ENCODE assay signal across 9 mouse cellular contexts in the genomic region with DNA sequence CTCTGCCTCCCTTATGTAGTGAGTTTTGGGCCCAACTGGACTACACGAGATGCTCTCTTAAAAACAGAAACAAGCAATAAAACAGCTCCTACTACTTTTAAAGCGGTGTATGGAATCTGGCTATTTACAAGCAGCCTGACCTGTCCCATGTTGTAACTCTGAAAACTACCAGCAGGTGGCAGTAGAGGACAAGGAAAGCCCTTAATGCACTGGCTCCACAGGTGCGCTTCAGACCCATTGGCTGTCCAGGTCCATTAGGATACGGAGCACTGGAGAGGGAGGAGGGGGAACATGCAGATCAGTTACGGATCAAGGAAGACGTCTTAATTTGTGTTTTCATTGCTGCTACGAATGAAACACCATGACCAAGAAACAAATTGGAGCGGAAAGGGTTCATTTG. TPM values are rescaled to one million over a fixed set of nuclear protein-coding genes. Genes with fewer than 3 reads are reported as not detected.
A peak's percentile ranks its signal among the peaks of the same experiment; 100 is the strongest.
DNase-seq lines count a peak whose midpoint lies in the region; ATAC-seq and TF ChIP-seq lines count a peak whose summit lies in the region.
"Had no signal": no experiment of that assay in that cellular context is flagged by ENCODE, and none has a peak within 500 bp of the region (broad histone marks: within the 10 kb centered on the region; RNA-seq: fewer than 3 reads in every experiment).

No protein-coding gene starts in this region.

- no peak for TF ChIP-seq EP300 in liver, embryonic 14.5 days (IDR thresholded peaks at IDR 0.05; ENCODE audit: low read depth)

- H3K36me3 ChIP-seq in liver, embryonic 14.5 days (replicated peaks; ENCODE audit: control insufficient read depth, insufficient read depth, low read depth), result no peaks in the 10 kb centered on the region

- WGBS in liver, embryonic 14.5 days (ENCODE audit: insufficient replicate concordance), result 14% methylated on average over 8 of the region's 8 CpGs
- WGBS in olfactory bulb, adult 2 months, result 15% methylated on average over 8 of the region's 8 CpGs

- no peaks in the 10 kb centered on the region for H3K4me1 ChIP-seq in liver, embryonic 14.5 days (replicated peaks; ENCODE audit: control insufficient read depth in 2 of 2, insufficient read depth in 2 of 2, low read length in 1 of 2)
- no peaks in the 10 kb centered on the region for H3K4me1 ChIP-seq in olfactory bulb, adult 2 months (ENCODE audit: control insufficient read depth, insufficient read depth, low read length)

- no peak for TF ChIP-seq POLR2A in olfactory bulb, adult 2 months (IDR thresholded peaks at IDR 0.05; ENCODE audit: insufficient read depth, low read depth, low read length)

- no peak overlapping the region for H3K27ac ChIP-seq in liver, embryonic 14.5 days
- H3K27ac ChIP-seq in olfactory bulb, adult 2 months (ENCODE audit: insufficient read depth, low read depth, low read length), result no peak overlapping the region

- intact Hi-C loops in gastrocnemius, postnatal 36 days (cut with DNase I), result loop anchor here (1.0 kb wide), 1 partner anchor 195 kb away; no protein-coding TSS in a partner anchor

- peak; percentile 94 for TF ChIP-seq CTCF in liver, embryonic 14.5 days (IDR thresholded peaks at IDR 0.05; ENCODE audit: low read depth)
- TF ChIP-seq CTCF in olfactory bulb, adult 2 months (IDR thresholded peaks at IDR 0.05; ENCODE audit: insufficient read depth, low read depth, low read length), result peak; percentile 63

- H3K9ac ChIP-seq in liver, embryonic 14.5 days (replicated peaks), result no peak overlapping the region

- H3K4me2 ChIP-seq in liver, embryonic 14.5 days (ENCODE audit: low read depth), result no peak overlapping the region

- no peak overlapping the region for H3K4me3 ChIP-seq in liver, embryonic 14.5 days (ENCODE audit: insufficient read depth in 1 of 2, low read depth in 2 of 2, low read length in 2 of 2)
- H3K4me3 ChIP-seq in olfactory bulb, adult 2 months (ENCODE audit: insufficient read depth, low read depth, low read length), result no peak overlapping the region
- H3K4me3 ChIP-seq: erythroblast, embryonic 14.5 days had no signal

- no peaks in the 10 kb centered on the region for H3K9me3 ChIP-seq in liver, embryonic 14.5 days (ENCODE audit: control insufficient read depth, low read length)

- DNase-seq in 416B (ENCODE audit: low read depth), result peak; percentile 83
- peak; percentile 81 to 94 for DNase-seq in cerebellum, postnatal 4 days (ENCODE audit: low spot score in 2 of 2)
- peak; percentile 26 to 66 for DNase-seq in gastrocnemius, postnatal 36 days
- DNase-seq in kidney, postnatal 36 days, result peak; percentile 81 to 93
- peak; percentile 62 to 66 (median 63) for DNase-seq in liver, embryonic 14.5 days (ENCODE audit: low read depth in 3 of 3, low spot score in 3 of 3)
- peak; percentile 20 to 51 for DNase-seq in thymus, adult 18-20 months

- no peaks in the 10 kb centered on the region for H3K27me3 ChIP-seq in liver, embryonic 14.5 days (ENCODE audit: control insufficient read depth, insufficient read depth, low read length)

- peak; percentile 63 for ATAC-seq in activated CD4-positive, CD25-positive, alpha-beta regulatory T cell, adult 4 months
- ATAC-seq in liver, embryonic 14.5 days (ENCODE audit: insufficient read depth), result no peak

RNA-seq across cellular contexts. Expression of a gene that starts 19.8 kb away (rescaled TPM):
- polyA plus RNA-seq in activated CD4-positive, CD25-positive, alpha-beta regulatory T cell, adult 4 months (2017; shearing (Covaris generic)), result 1 to 10 TPM in 1 of 2 experiments, under 1 TPM in 1; 0.40 to 1.2 TPM
- total RNA-seq in gastrocnemius, postnatal 36 days (2021), result 1 to 10 TPM; 3.5 to 3.8 TPM
- 4.5 and 4.9 TPM in 2 replicates for polyA plus RNA-seq in liver, embryonic 14.5 days (2012; rRNA removed)
- 3.6 and 3.8 TPM in 2 replicates for polyA plus RNA-seq in liver, embryonic 14.5 days (2014; fragmentation: Nextera tagmentation; extraction: Ambion mirVana)
- not detected in 2 replicates for polyA plus RNA-seq in olfactory bulb, adult 2 months (2012; ENCODE audit: insufficient read depth, insufficient read length, low replicate concordance, missing spikeins)

RNA-seq across cellular contexts. Expression of a gene that starts 19.9 kb away (rescaled TPM):
- 10 to 100 TPM; 62.6 to 96.1 TPM for polyA plus RNA-seq in activated CD4-positive, CD25-positive, alpha-beta regulatory T cell, adult 4 months (2017; shearing (Covaris generic))
- total RNA-seq in gastrocnemius, postnatal 36 days (2021), result 10 to 100 TPM; 59.0 to 77.3 TPM
- polyA plus RNA-seq in liver, embryonic 14.5 days (2012; rRNA removed), result 4.2 and 23.2 TPM in 2 replicates
- polyA plus RNA-seq in liver, embryonic 14.5 days (2014; fragmentation: Nextera tagmentation; extraction: Ambion mirVana), result 77.8 and 79.2 TPM in 2 replicates
- 686 TPM in 1 of 2 replicates, not detected in the other for polyA plus RNA-seq in olfactory bulb, adult 2 months (2012; ENCODE audit: insufficient read depth, insufficient read length, low replicate concordance, missing spikeins)

RNA-seq across cellular contexts. Expression of a gene that starts 20.1 kb away (rescaled TPM):
- polyA plus RNA-seq in activated CD4-positive, CD25-positive, alpha-beta regulatory T cell, adult 4 months (2017; shearing (Covaris generic)), result 10 to 100 TPM; 14.2 to 20.0 TPM
- total RNA-seq in gastrocnemius, postnatal 36 days (2021), result 10 to 100 TPM in 1 of 2 experiments, 1 to 10 TPM in 1; 8.2 to 10.9 TPM
- 4.9 and 8.5 TPM in 2 replicates for polyA plus RNA-seq in liver, embryonic 14.5 days (2012; rRNA removed)
- 4.4 and 4.7 TPM in 2 replicates for polyA plus RNA-seq in liver, embryonic 14.5 days (2014; fragmentation: Nextera tagmentation; extraction: Ambion mirVana)
- polyA plus RNA-seq in olfactory bulb, adult 2 months (2012; ENCODE audit: insufficient read depth, insufficient read length, low replicate concordance, missing spikeins), result not detected in 2 replicates
- polyA plus RNA-seq: erythroblast, embryonic 14.5 days had no signal

RNA-seq across cellular contexts. Expression of a gene that starts 31.3 kb away (rescaled TPM):
- polyA plus RNA-seq in activated CD4-positive, CD25-positive, alpha-beta regulatory T cell, adult 4 months (2017; shearing (Covaris generic)), result not detected
- total RNA-seq in gastrocnemius, postnatal 36 days (2021), result under 1 TPM in 1 of 2 experiments, not detected in 1; 0.10 TPM
- 0.02 and 0.05 TPM in 2 replicates for polyA plus RNA-seq in liver, embryonic 14.5 days (2012; rRNA removed)
- polyA plus RNA-seq in liver, embryonic 14.5 days (2014; fragmentation: Nextera tagmentation; extraction: Ambion mirVana), result 0.09 and 0.10 TPM in 2 replicates
- polyA plus RNA-seq in olfactory bulb, adult 2 months (2012; ENCODE audit: insufficient read depth, insufficient read length, low replicate concordance, missing spikeins), result not detected in 2 replicates
- polyA plus RNA-seq: erythroblast, embryonic 14.5 days had no signal

RNA-seq across cellular contexts. Expression of a gene that starts 43.4 kb away (rescaled TPM):
- polyA plus RNA-seq in activated CD4-positive, CD25-positive, alpha-beta regulatory T cell, adult 4 months (2017; shearing (Covaris generic)), result 1 to 10 TPM in 1 of 2 experiments, under 1 TPM in 1; 0.63 to 4.7 TPM
- 10 to 100 TPM; 15.1 to 18.0 TPM for total RNA-seq in gastrocnemius, postnatal 36 days (2021)
- polyA plus RNA-seq in liver, embryonic 14.5 days (2012; rRNA removed), result 6.6 and 7.5 TPM in 2 replicates
- polyA plus RNA-seq in liver, embryonic 14.5 days (2014; fragmentation: Nextera tagmentation; extraction: Ambion mirVana), result 0.51 and 1.6 TPM in 2 replicates
- polyA plus RNA-seq in olfactory bulb, adult 2 months (2012; ENCODE audit: insufficient read depth, insufficient read length, low replicate concordance, missing spikeins), result 82.3 TPM in 1 of 2 replicates, not detected in the other

Comparison
In these comparisons a context has a peak if more than half of its experiments do, and no peak if none do; other contexts are left out.
1. DNase-seq: peak in every context shown above with its lines; median percentile 88 in cerebellum, postnatal 4 days; 87 in kidney, postnatal 36 days; 83 in 416B; 63 in liver, embryonic 14.5 days; 46 in gastrocnemius, postnatal 36 days; 36 in thymus, adult 18-20 months.